Mouse (Mus musculus) MEL (cell line): ENCODE data around the gene Myof. TPM values are rescaled to one million over a fixed set of nuclear protein-coding genes. Genes with fewer than 3 reads are reported as not detected.

ENCODE experiments used
- DNase-seq: peaks from one replicate; pipeline ENCODE4 v3.0.0; 2011; ENCODE audit warnings: low read depth, low spot score
- H3K27ac ChIP-seq: 2 replicates; pipeline ENCODE4 v1.5.1; 2012; ENCODE audit warnings: low read depth, mild to moderate bottlenecking, control low read depth, low read length, moderate library complexity; ENCODE audit not compliant: control insufficient read depth
- H3K27me3 ChIP-seq, 2 experiments: fragments of 150-350 bp in 1 of 2; sonication (generic) in 1 of 2; 2 replicates each; pipeline ENCODE4 v1.6.1; 2012; ENCODE audit warnings: low read length in 2 of 2, mild to moderate bottlenecking in 2 of 2, improper control_type of control experiment in 1 of 2, moderate library complexity in 1 of 2; ENCODE audit not compliant: insufficient read depth in 2 of 2, control insufficient read depth in 1 of 2
- H3K36me3 ChIP-seq, 2 experiments: 2 replicates each; pipeline ENCODE4 v1.6.1; 2012 to 2014; ENCODE audit warnings: low read length in 2 of 2, improper control_type of control experiment in 1 of 2, inconsistent platforms in 1 of 2, mild to moderate bottlenecking in 1 of 2; ENCODE audit not compliant: insufficient read depth in 2 of 2, control insufficient read depth in 1 of 2
- H3K4me1 ChIP-seq, 2 experiments: fragments of 150-350 bp in 1 of 2; sonication (generic) in 1 of 2; 2 replicates each; pipeline ENCODE4 v1.6.1; 2012; ENCODE audit warnings: low read length in 2 of 2, improper control_type of control experiment in 1 of 2, mild to moderate bottlenecking in 1 of 2; ENCODE audit not compliant: insufficient read depth in 2 of 2, control insufficient read depth in 1 of 2
- H3K4me3 ChIP-seq, 2 experiments: fragments of 150-350 bp in 1 of 2; sonication (generic) in 1 of 2; 2 replicates each; pipeline ENCODE4 v1.5.1; 2012; ENCODE audit warnings: low read depth in 2 of 2, low read length in 2 of 2, mild to moderate bottlenecking in 2 of 2, moderate library complexity in 2 of 2, control low read depth in 1 of 2, improper control_type of control experiment in 1 of 2; ENCODE audit not compliant: control insufficient read depth in 1 of 2, insufficient read depth in 1 of 2
- H3K79me2 ChIP-seq: 2 replicates; pipeline ENCODE4 v1.6.1; 2012; ENCODE audit warnings: mild to moderate bottlenecking, low read length, moderate library complexity; ENCODE audit not compliant: control insufficient read depth, poor library complexity, insufficient read depth
- H3K9ac ChIP-seq: 2 replicates; pipeline ENCODE4 v1.6.1; 2012; ENCODE audit warnings: low read depth, mild to moderate bottlenecking, control low read depth, low read length, moderate library complexity; ENCODE audit not compliant: control insufficient read depth, poor library complexity, severe bottlenecking
- H3K9me3 ChIP-seq: fragments of 150-350 bp; sonication (generic); replicated peaks from 2 replicates; pipeline ENCODE4 v1.6.1; 2012; ENCODE audit warnings: mild to moderate bottlenecking, low read length, improper control_type of control experiment, moderate library complexity; ENCODE audit not compliant: insufficient read depth
- BHLHE40 ChIP-seq: IDR thresholded peaks from 2 replicates; pipeline ENCODE4 v1.6.1; 2012; ENCODE audit warnings: low read depth, mild to moderate bottlenecking, inconsistent platforms, low read length, improper control_type of control experiment, borderline replicate concordance
- CHD2 ChIP-seq: IDR thresholded peaks from 2 replicates; pipeline ENCODE4 v1.6.1; 2011; ENCODE audit warnings: low read length, improper control_type of control experiment
- CTCF ChIP-seq, 3 experiments: IDR thresholded peaks in 2 of 3; conservative IDR thresholded peaks in 1 of 3; 2 replicates each; pipeline ENCODE4 v1.5.1; 2011 to 2012; ENCODE audit warnings: low read length in 3 of 3, low read depth in 2 of 3, mild to moderate bottlenecking in 2 of 3, improper control_type of control experiment in 1 of 3, inconsistent platforms in 1 of 3, mixed read lengths in 1 of 3, moderate library complexity in 1 of 3; ENCODE audit not compliant: control insufficient read depth in 1 of 3, insufficient read depth in 1 of 3, poor library complexity in 1 of 3, severe bottlenecking in 1 of 3
- EP300 ChIP-seq, 2 experiments: IDR thresholded peaks; 2 replicates each; pipeline ENCODE4 v1.6.1; 2011; ENCODE audit warnings: improper control_type of control experiment in 2 of 2, low read length in 2 of 2, low read depth in 1 of 2, mild to moderate bottlenecking in 1 of 2
- ETS1 ChIP-seq: IDR thresholded peaks from 2 replicates; pipeline ENCODE4 v1.6.1; 2012; ENCODE audit warnings: low read depth, mild to moderate bottlenecking, inconsistent platforms, low read length, improper control_type of control experiment, moderate library complexity
- GABPA ChIP-seq: IDR thresholded peaks from 2 replicates; pipeline ENCODE4 v1.6.1; 2012; ENCODE audit warnings: low read depth, mild to moderate bottlenecking, inconsistent platforms, low read length, improper control_type of control experiment, moderate library complexity
- GATA1 ChIP-seq: IDR thresholded peaks from 2 replicates; pipeline ENCODE4 v1.6.1; 2011; ENCODE audit warnings: low read depth, low read length, improper control_type of control experiment
- HCFC1 ChIP-seq: IDR thresholded peaks from 2 replicates; pipeline ENCODE4 v1.6.1; 2012; ENCODE audit warnings: low read depth, mild to moderate bottlenecking, inconsistent platforms, low read length, improper control_type of control experiment, moderate library complexity
- KAT2A ChIP-seq: conservative IDR thresholded peaks from 2 replicates; pipeline ENCODE4 v1.6.1; 2012; ENCODE audit warnings: low read depth, low read length, improper control_type of control experiment, inconsistent platforms
- MAFK ChIP-seq: IDR thresholded peaks from 2 replicates; pipeline ENCODE4 v1.6.1; 2011; ENCODE audit warnings: low read depth, mild to moderate bottlenecking, low read length, improper control_type of control experiment, borderline replicate concordance
- MYB ChIP-seq: IDR thresholded peaks from 2 replicates; pipeline ENCODE4 v1.6.1; 2011; ENCODE audit warnings: mild to moderate bottlenecking, low read depth, low read length, improper control_type of control experiment
- MYC ChIP-seq: IDR thresholded peaks from 2 replicates; pipeline ENCODE4 v1.6.1; 2011; ENCODE audit warnings: low read depth, mild to moderate bottlenecking, low read length, improper control_type of control experiment, moderate library complexity
- NELFE ChIP-seq: IDR thresholded peaks from 2 replicates; pipeline ENCODE4 v1.6.1; 2011; ENCODE audit warnings: low read depth, low read length, improper control_type of control experiment
- NRF1 ChIP-seq: IDR thresholded peaks from 2 replicates; pipeline ENCODE4 v1.6.1; 2014; ENCODE audit warnings: low read depth, mild to moderate bottlenecking, inconsistent platforms, low read length, improper control_type of control experiment, moderate library complexity; ENCODE audit not compliant: poor library complexity, insufficient read depth, severe bottlenecking
- POLR2A ChIP-seq, 2 experiments: IDR thresholded peaks; 2 replicates each; pipeline ENCODE4 v1.6.1; 2011 to 2012; ENCODE audit warnings: low read length in 2 of 2, mild to moderate bottlenecking in 2 of 2, control low read depth in 1 of 2, improper control_type of control experiment in 1 of 2, low read depth in 1 of 2, moderate library complexity in 1 of 2; ENCODE audit not compliant: control insufficient read depth in 1 of 2, insufficient read depth in 1 of 2, poor library complexity in 1 of 2
- POLR2AphosphoS2 ChIP-seq: IDR thresholded peaks from 2 replicates; pipeline ENCODE4 v1.6.1; 2011; ENCODE audit warnings: low read length, improper control_type of control experiment
- POLR2AphosphoS5 ChIP-seq: IDR thresholded peaks from 2 replicates; pipeline ENCODE4 v1.6.1; 2012; ENCODE audit warnings: low read depth, borderline replicate concordance, mild to moderate bottlenecking, inconsistent platforms, low read length, moderate library complexity, mixed read lengths
- RAD21 ChIP-seq: IDR thresholded peaks from 2 replicates; pipeline ENCODE4 v1.6.1; 2011; ENCODE audit warnings: mild to moderate bottlenecking, low read depth, low read length, improper control_type of control experiment
- TAL1 ChIP-seq: IDR thresholded peaks from 2 replicates; pipeline ENCODE4 v1.6.1; 2012; ENCODE audit warnings: mild to moderate bottlenecking, inconsistent platforms, low read length, moderate library complexity, mixed read lengths
- TBP ChIP-seq: IDR thresholded peaks from 2 replicates; pipeline ENCODE4 v1.8.0; 2011; ENCODE audit warnings: low read depth, low read length, improper control_type of control experiment
- TCF12 ChIP-seq: IDR thresholded peaks from 2 replicates; pipeline ENCODE4 v1.6.1; 2014; ENCODE audit warnings: low read depth, mild to moderate bottlenecking, inconsistent platforms, low read length, improper control_type of control experiment, moderate library complexity
- UBTF ChIP-seq: IDR thresholded peaks from 2 replicates; pipeline ENCODE4 v1.6.1; 2012; ENCODE audit warnings: low read depth, mild to moderate bottlenecking, inconsistent platforms, low read length, improper control_type of control experiment, moderate library complexity, borderline replicate concordance; ENCODE audit not compliant: insufficient read depth
- USF1 ChIP-seq: IDR thresholded peaks from 2 replicates; pipeline ENCODE4 v1.6.1; 2014; ENCODE audit warnings: low read depth, mild to moderate bottlenecking, inconsistent platforms, low read length, improper control_type of control experiment, moderate library complexity
- USF2 ChIP-seq, 2 experiments: IDR thresholded peaks; 2 replicates each; pipeline ENCODE4 v1.6.1; 2011 to 2012; ENCODE audit warnings: improper control_type of control experiment in 2 of 2, low read length in 2 of 2, borderline replicate concordance in 1 of 2, inconsistent platforms in 1 of 2, low read depth in 1 of 2, mild to moderate bottlenecking in 1 of 2; ENCODE audit not compliant: insufficient read depth in 1 of 2
- ZC3H11A ChIP-seq: IDR thresholded peaks from 2 replicates; pipeline ENCODE4 v1.6.1; 2012; ENCODE audit warnings: low read depth, mild to moderate bottlenecking, inconsistent platforms, low read length, improper control_type of control experiment
- ZKSCAN1 ChIP-seq: IDR thresholded peaks from 2 replicates; pipeline ENCODE4 v1.6.1; 2012; ENCODE audit warnings: low read depth, mild to moderate bottlenecking, inconsistent platforms, low read length, improper control_type of control experiment, moderate library complexity
- ZMIZ1 ChIP-seq: IDR thresholded peaks from 2 replicates; pipeline ENCODE4 v1.6.1; 2012; ENCODE audit warnings: low read depth, mild to moderate bottlenecking, inconsistent platforms, low read length, improper control_type of control experiment, moderate library complexity
- ZNF384 ChIP-seq: IDR thresholded peaks from 2 replicates; pipeline ENCODE4 v1.6.1; 2012; ENCODE audit warnings: low read depth, mild to moderate bottlenecking, inconsistent platforms, low read length, improper control_type of control experiment
- polyA plus RNA-seq, 2 experiments: library from polyadenylated mRNA; stranded (reverse) in 1 of 2; unstranded in 1 of 2; fragments of >175 nt in 1 of 2; fragments of >200 nt in 1 of 2; gene quantifications; 2 replicates each; pipeline versions ENCODE4 v1.2.1 to v1.2.4; 2012; ENCODE audit warnings: low replicate concordance in 2 of 2, low read depth in 1 of 2; ENCODE audit not compliant: insufficient read length in 2 of 2, insufficient read depth in 1 of 2, missing spikeins in 1 of 2
- total RNA-seq: library from RNA; depleted of rRNA; stranded (reverse); fragments of 300-350 nt; gene quantifications from 2 replicates; pipeline ENCODE4 v1.2.3, GENCODE M21; 2012

The Myof gene
- total and polyA plus RNA-seq, 3 experiments, result 0.04 TPM; not detected in 2

GRCm38 (mm10) chr19:38075051-38075450, 31.7 kb upstream of the Myof start:
- Histone ChIP-seq H3K27ac (no peak overlapping the region), H3K4me3 (no peak overlapping the region), H3K4me1 (no peaks in the 10 kb centered on the region), H3K79me2 (no peaks in the 10 kb centered on the region), H3K27me3 (no peaks in the 10 kb centered on the region), H3K9me3 (no peaks in the 10 kb centered on the region), H3K36me3 (peaks cover 0 to 4% of the 10 kb centered on the region in 2 experiments; a peak in 1 of 4 replicates), H3K9ac (no peak overlapping the region)
- TF ChIP-seq GATA1, result no peak
- TF ChIP-seq USF2 (IDR thresholded peaks at IDR 0.05; ENCODE audit: borderline replicate concordance in 1 of 2, insufficient read depth in 1 of 2, low read depth in 1 of 2, low read length in 2 of 2), result no peak
- TF ChIP-seq USF1, result no peak
- no peak for TF ChIP-seq BHLHE40
- no peak for TF ChIP-seq TBP
- TF ChIP-seq CHD2, result no peak
- no peak for TF ChIP-seq EP300 (IDR thresholded peaks at IDR 0.05; ENCODE audit: low read depth in 1 of 2, low read length in 2 of 2)
- no peak for TF ChIP-seq CTCF (IDR thresholded peaks at IDR 0.05 in 2 of 3, conservative IDR thresholded peaks at IDR 0.05 in 1 of 3; ENCODE audit: control insufficient read depth in 1 of 3, insufficient read depth in 1 of 3, low read depth in 2 of 3, low read length in 3 of 3, poor library complexity in 1 of 3, severe bottlenecking in 1 of 3)
- no peak for TF ChIP-seq KAT2A
- TF ChIP-seq ETS1, result no peak
- no peak for TF ChIP-seq POLR2AphosphoS2
- no peak for TF ChIP-seq MYC
- no peak for TF ChIP-seq MYB
- TF ChIP-seq TCF12, result no peak
- TF ChIP-seq UBTF, result no peak
- TF ChIP-seq NRF1, result no peak
- no peak for TF ChIP-seq ZNF384
- no peak for TF ChIP-seq POLR2A (IDR thresholded peaks at IDR 0.05; ENCODE audit: control insufficient read depth in 1 of 2, insufficient read depth in 1 of 2, low read depth in 1 of 2, low read length in 2 of 2, poor library complexity in 1 of 2)
- DNase-seq, result no peak

GRCm38 (mm10) chr19:38073226-38073625, 29.8 kb upstream of the Myof start:
- TF ChIP-seq CTCF (IDR thresholded peaks at IDR 0.05 in 2 of 3, conservative IDR thresholded peaks at IDR 0.05 in 1 of 3; ENCODE audit: control insufficient read depth in 1 of 3, insufficient read depth in 1 of 3, low read depth in 2 of 3, low read length in 3 of 3, poor library complexity in 1 of 3, severe bottlenecking in 1 of 3), result no peak
- TF ChIP-seq POLR2AphosphoS5, result no peak
- no peak for TF ChIP-seq ZC3H11A
- TF ChIP-seq USF1, result no peak
- TF ChIP-seq CHD2, result no peak
- no peak for TF ChIP-seq MAFK
- TF ChIP-seq RAD21, result no peak
- TF ChIP-seq TAL1, result no peak
- TF ChIP-seq MYC, result no peak
- TF ChIP-seq TCF12, result no peak
- TF ChIP-seq ETS1, result no peak
- TF ChIP-seq ZMIZ1, result no peak
- no peak for TF ChIP-seq GATA1
- no peak for TF ChIP-seq ZNF384
- TF ChIP-seq NELFE, result no peak
- TF ChIP-seq GABPA, result no peak
- no peak for TF ChIP-seq USF2 (IDR thresholded peaks at IDR 0.05; ENCODE audit: borderline replicate concordance in 1 of 2, insufficient read depth in 1 of 2, low read depth in 1 of 2, low read length in 2 of 2)
- TF ChIP-seq ZKSCAN1, result no peak
- no peak for TF ChIP-seq HCFC1
- no peak for TF ChIP-seq BHLHE40

More at GRCm38 (mm10) chr19:38073226-38073625, 29.8 kb upstream of the Myof start:
- no peak overlapping the region for H3K27ac ChIP-seq
- no peaks in the 10 kb centered on the region for H3K4me1 ChIP-seq
- no peaks in the 10 kb centered on the region for H3K79me2 ChIP-seq
- no peak overlapping the region for H3K4me3 ChIP-seq
- H3K9me3 ChIP-seq, result no peaks in the 10 kb centered on the region
- no peaks in the 10 kb centered on the region for H3K27me3 ChIP-seq
- H3K36me3 ChIP-seq, result peaks cover 0 to 4% of the 10 kb centered on the region in 2 experiments; a peak in 1 of 4 replicates
- no peak overlapping the region for H3K9ac ChIP-seq
- no peak for DNase-seq
